Mouse (Mus musculus) neural tube, embryonic 12.5 days (tissue): Measurements from ENCODE around the gene Socs4. TPM values are rescaled to one million over a fixed set of nuclear protein-coding genes. Genes with fewer than 3 reads are reported as not detected.
A peak's percentile ranks its signal among the peaks of the same experiment; 100 is the strongest.

ENCODE experiments used
- ATAC-seq: fragments of 200-750 bp; cut with Nextera tagmentation; 2 replicates; pipeline ENCODE4 v1.8.0; 2017; ENCODE audit warnings: low read depth, mild to moderate bottlenecking, moderate TSS enrichment, moderate library complexity; ENCODE audit not compliant: low FRiP score
- H3K27ac ChIP-seq: fragments of 300-500 bp; sonication (generic); 2 replicates; pipeline ENCODE4 v1.5.1; 2016
- H3K27me3 ChIP-seq: fragments of 300-500 bp; sonication (generic); replicated peaks from 2 replicates; pipeline ENCODE4 v1.6.1; 2016; ENCODE audit warnings: mild to moderate bottlenecking
- H3K36me3 ChIP-seq: fragments of 300-500 bp; sonication (generic); 2 replicates; pipeline ENCODE4 v1.6.1; 2016; ENCODE audit warnings: mild to moderate bottlenecking
- H3K4me1 ChIP-seq: fragments of 300-500 bp; sonication (generic); 2 replicates; pipeline ENCODE4 v1.6.1; 2016
- H3K4me2 ChIP-seq: fragments of 300-500 bp; sonication (generic); replicated peaks from 2 replicates; pipeline ENCODE4 v1.6.1; 2016; ENCODE audit warnings: mild to moderate bottlenecking
- H3K4me3 ChIP-seq: fragments of 300-500 bp; sonication (generic); 2 replicates; pipeline ENCODE4 v1.5.1; 2016
- H3K9ac ChIP-seq: fragments of 300-500 bp; sonication (generic); 2 replicates; pipeline ENCODE4 v1.6.1; 2016; ENCODE audit warnings: mild to moderate bottlenecking
- H3K9me3 ChIP-seq: fragments of 300-500 bp; sonication (generic); 2 replicates; pipeline ENCODE4 v1.6.1; 2016; ENCODE audit warnings: mild to moderate bottlenecking
- WGBS: fragments of 180-500 bp; shearing (Covaris S2); methylation state at CpG from one replicate; pipeline ENCODE4 v1.1.7; 2016; 5-methylcytosine and 5-hydroxymethylcytosine counted together
- polyA plus RNA-seq: library from polyadenylated mRNA; unstranded; fragments of >200 nt; fragmentation: Nextera tagmentation; extraction: Ambion mirVana; gene quantifications from 2 replicates; pipeline ENCODE4 v1.2.1, GENCODE M21; 2016

The Socs4 gene
- 5.2 and 6.0 TPM in 2 replicates for polyA plus RNA-seq

- ATAC-seq = peak; percentile 95
- WGBS = under 1% methylated on average over 77 of the region's 77 CpGs
- Histone ChIP-seq H3K9ac (peak within 1 kb of the TSS; percentile 85), H3K27me3 (no peaks in the 10 kb centered on the region), H3K36me3 (peaks cover 10% of the 10 kb centered on the region; the same call in 1 of the 2 replicates), H3K27ac (peak within 1 kb of the TSS; percentile 90), H3K9me3 (no peaks in the 10 kb centered on the region), H3K4me2 (peak within 1 kb of the TSS; percentile 71), H3K4me1 (peaks cover 10% of the 10 kb centered on the region), H3K4me3 (peak within 1 kb of the TSS; percentile 78)
Observed at GRCm38 (mm10) chr14:47276637-47277393, at the start of gene Socs4, which contains the start of gene Wdhd1. Gene Socs4, plus strand, starts transcription at chr14:47276931. Gene Wdhd1, minus strand, starts transcription at chr14:47276857.

GRCm38 (mm10) chr14:47229796-47230376 is 46.8 kb upstream of the Socs4 start:
- H3K4me2 ChIP-seq = no peak overlapping the region
- 81% methylated on average over 11 of the region's 11 CpGs for WGBS
- no peak for ATAC-seq

GRCm38 (mm10) chr14:47233602-47234001 is 43.1 kb upstream of the Socs4 start:
- no peaks in the 10 kb centered on the region for H3K9me3 ChIP-seq
- ATAC-seq = no peak
- 75% methylated on average over 2 of the region's 2 CpGs for WGBS
- H3K9ac ChIP-seq = no peak overlapping the region
- H3K27ac ChIP-seq = no peak overlapping the region
- no peaks in the 10 kb centered on the region for H3K4me1 ChIP-seq
- H3K4me2 ChIP-seq = no peak overlapping the region
- no peak overlapping the region for H3K4me3 ChIP-seq
- H3K36me3 ChIP-seq = no peaks in the 10 kb centered on the region
- no peaks in the 10 kb centered on the region for H3K27me3 ChIP-seq

More at GRCm38 (mm10) chr14:47229796-47230376, 46.8 kb upstream of the Socs4 start:
- H3K9me3 ChIP-seq = no peaks in the 10 kb centered on the region
- no peak overlapping the region for H3K4me3 ChIP-seq
- H3K27me3 ChIP-seq = no peaks in the 10 kb centered on the region
- H3K4me1 ChIP-seq = no peaks in the 10 kb centered on the region
- no peak overlapping the region for H3K27ac ChIP-seq
- no peak overlapping the region for H3K9ac ChIP-seq
- H3K36me3 ChIP-seq = no peaks in the 10 kb centered on the region

GRCm38 (mm10) chr14:47234032-47234431 is 42.7 kb upstream of the Socs4 start:
- H3K4me2 ChIP-seq = no peak overlapping the region
- no peak for ATAC-seq
- no peaks in the 10 kb centered on the region for H3K9me3 ChIP-seq
- WGBS = 98% methylated on average over 3 of the region's 3 CpGs
- no peaks in the 10 kb centered on the region for H3K4me1 ChIP-seq
- H3K9ac ChIP-seq = no peak overlapping the region
- no peak overlapping the region for H3K4me3 ChIP-seq
- H3K36me3 ChIP-seq = no peaks in the 10 kb centered on the region
- H3K27me3 ChIP-seq = no peaks in the 10 kb centered on the region
- H3K27ac ChIP-seq = no peak overlapping the region

- H3K4me1 ChIP-seq = no peaks in the 10 kb centered on the region
- H3K9ac ChIP-seq = no peak overlapping the region
- H3K9me3 ChIP-seq = no peaks in the 10 kb centered on the region
- no peak overlapping the region for H3K27ac ChIP-seq
- no peaks in the 10 kb centered on the region for H3K36me3 ChIP-seq
- H3K4me3 ChIP-seq = no peak overlapping the region
- ATAC-seq = no peak
- no peaks in the 10 kb centered on the region for H3K27me3 ChIP-seq
- H3K4me2 ChIP-seq = no peak overlapping the region
- 77% methylated on average over 5 of the region's 5 CpGs for WGBS
Observed at GRCm38 (mm10) chr14:47234526-47235250, 42.0 kb upstream of the Socs4 start.

GRCm38 (mm10) chr14:47236491-47236890 is 40.2 kb upstream of the Socs4 start:
- Histone ChIP-seq H3K36me3 (peaks cover 11% of the 10 kb centered on the region), H3K27me3 (no peaks in the 10 kb centered on the region), H3K4me2 (no peak overlapping the region), H3K9ac (no peak overlapping the region), H3K4me1 (no peaks in the 10 kb centered on the region), H3K4me3 (no peak overlapping the region), H3K27ac (no peak overlapping the region), H3K9me3 (no peaks in the 10 kb centered on the region)
- no peak for ATAC-seq
- 89% methylated on average over 7 of the region's 7 CpGs for WGBS

GRCm38 (mm10) chr14:47237286-47237685 is 39.4 kb upstream of the Socs4 start:
- WGBS = 87% methylated on average over 4 of the region's 4 CpGs
- Histone ChIP-seq H3K27me3 (no peaks in the 10 kb centered on the region), H3K27ac (no peak overlapping the region), H3K4me3 (no peak overlapping the region), H3K4me2 (no peak overlapping the region), H3K9me3 (no peaks in the 10 kb centered on the region), H3K4me1 (no peaks in the 10 kb centered on the region), H3K9ac (no peak overlapping the region), H3K36me3 (peaks cover 12% of the 10 kb centered on the region)
- no peak for ATAC-seq

GRCm38 (mm10) chr14:47240600-47240999 is 36.1 kb upstream of the Socs4 start:
- no peaks in the 10 kb centered on the region for H3K27me3 ChIP-seq
- ATAC-seq = no peak
- no peaks in the 10 kb centered on the region for H3K4me1 ChIP-seq
- peaks cover 34% of the 10 kb centered on the region for H3K36me3 ChIP-seq
- H3K9me3 ChIP-seq = no peaks in the 10 kb centered on the region
- no peak overlapping the region for H3K27ac ChIP-seq
- no peak overlapping the region for H3K4me2 ChIP-seq
- WGBS = 89% methylated on average over 1 of the region's 1 CpGs
- H3K9ac ChIP-seq = no peak overlapping the region
- H3K4me3 ChIP-seq = no peak overlapping the region

GRCm38 (mm10) chr14:47241046-47241445 is 35.7 kb upstream of the Socs4 start:
- no peaks in the 10 kb centered on the region for H3K27me3 ChIP-seq
- no peak for ATAC-seq
- H3K4me2 ChIP-seq = no peak overlapping the region
- no peaks in the 10 kb centered on the region for H3K9me3 ChIP-seq
- peaks cover 36% of the 10 kb centered on the region for H3K36me3 ChIP-seq
- H3K9ac ChIP-seq = no peak overlapping the region
- no peaks in the 10 kb centered on the region for H3K4me1 ChIP-seq
- no peak overlapping the region for H3K4me3 ChIP-seq
- WGBS = 95% methylated on average over 6 of the region's 6 CpGs
- H3K27ac ChIP-seq = no peak overlapping the region

GRCm38 (mm10) chr14:47242753-47243152 is 34.0 kb upstream of the Socs4 start:
- H3K27ac ChIP-seq = no peak overlapping the region
- peaks cover 53% of the 10 kb centered on the region for H3K36me3 ChIP-seq

GRCm38 (mm10) chr14:47249839-47250238 is 26.9 kb upstream of the Socs4 start:
- Histone ChIP-seq H3K9ac (no peak overlapping the region), H3K4me2 (no peak overlapping the region), H3K36me3 (peaks cover 53% of the 10 kb centered on the region), H3K4me3 (no peak overlapping the region), H3K27me3 (no peaks in the 10 kb centered on the region), H3K27ac (no peak overlapping the region), H3K4me1 (no peaks in the 10 kb centered on the region), H3K9me3 (no peaks in the 10 kb centered on the region)
- ATAC-seq = no peak
- WGBS = 90% methylated on average over 6 of the region's 6 CpGs

More at GRCm38 (mm10) chr14:47242753-47243152, 34.0 kb upstream of the Socs4 start:
- H3K9me3 ChIP-seq = no peaks in the 10 kb centered on the region
- H3K4me3 ChIP-seq = no peak overlapping the region
- 81% methylated on average over 4 of the region's 4 CpGs for WGBS
- no peak overlapping the region for H3K9ac ChIP-seq
- H3K27me3 ChIP-seq = no peaks in the 10 kb centered on the region
- H3K4me1 ChIP-seq = no peaks in the 10 kb centered on the region
- no peak for ATAC-seq
- H3K4me2 ChIP-seq = no peak overlapping the region

- WGBS = 93% methylated on average over 3 of the region's 3 CpGs
Observed at GRCm38 (mm10) chr14:47264866-47265265, 11.9 kb upstream of the Socs4 start.

More at GRCm38 (mm10) chr14:47264866-47265265, 11.9 kb upstream of the Socs4 start:
- Histone ChIP-seq H3K27ac (no peak overlapping the region), H3K36me3 (peaks cover 33% of the 10 kb centered on the region), H3K4me1 (no peaks in the 10 kb centered on the region), H3K9ac (no peak overlapping the region), H3K27me3 (no peaks in the 10 kb centered on the region), H3K4me2 (no peak overlapping the region), H3K4me3 (no peak overlapping the region), H3K9me3 (no peaks in the 10 kb centered on the region)
- no peak for ATAC-seq
